Mouse (Mus musculus) liver, embryonic 14.5 days (tissue): ENCODE measurements around the gene Evi5.

Source experiments
- CTCF ChIP-seq: IDR thresholded peaks from 2 replicates; pipeline ENCODE4 v1.5.1; 2016; ENCODE audit warnings: antibody characterized with exemption, low read depth, control low read depth
- EP300 ChIP-seq: IDR thresholded peaks from 2 replicates; pipeline ENCODE4 v1.6.1; 2016; ENCODE audit warnings: antibody characterized with exemption, low read depth

GRCm38 (mm10) chr5:107698888-107699287, 176.0 kb downstream of the Evi5 start:
- no peak for TF ChIP-seq CTCF
- no peak for TF ChIP-seq EP300
